Mouse (Mus musculus) adrenal gland, adult (tissue): ENCODE results near the gene Efcab11.

Experiments used
- DNase-seq, 2 experiments: peaks; one replicate each; pipeline ENCODE4 v3.0.0; 2022 to 2023; ENCODE audit warnings: low spot score in 1 of 2; ENCODE audit not compliant: inconsistent age in 2 of 2

The Efcab11 gene

GRCm38 (mm10) chr12:99884269-99885261 lies at the start of gene Efcab11, which contains the start of gene Tdp1:
Gene Efcab11, minus strand, starts transcription at chr12:99884439.
Gene Tdp1, plus strand, starts transcription at chr12:99884517.
- peak; percentile 94 to 97 for DNase-seq

- no peak for DNase-seq
Measured at GRCm38 (mm10) chr12:99933630-99934029, 49.4 kb upstream of the Efcab11 start.

- no peak for DNase-seq
Measured at GRCm38 (mm10) chr12:99932245-99932644, 48.0 kb upstream of the Efcab11 start.

GRCm38 (mm10) chr12:99929160-99929559 lies 44.9 kb upstream of the Efcab11 start:
- DNase-seq, result no peak

GRCm38 (mm10) chr12:99928311-99928710 lies 44.1 kb upstream of the Efcab11 start:
- DNase-seq, result no peak

- no peak for DNase-seq
Measured at GRCm38 (mm10) chr12:99923703-99924102, 39.5 kb upstream of the Efcab11 start.

GRCm38 (mm10) chr12:99923131-99923606 lies 38.9 kb upstream of the Efcab11 start:
- DNase-seq, result no peak

GRCm38 (mm10) chr12:99921045-99921444 lies 36.8 kb upstream of the Efcab11 start:
- DNase-seq, result no peak

GRCm38 (mm10) chr12:99919636-99920035 lies 35.4 kb upstream of the Efcab11 start:
- DNase-seq, result no peak

- DNase-seq, result peak; percentile 34 to 71
Measured at GRCm38 (mm10) chr12:99917800-99918427, 33.7 kb upstream of the Efcab11 start.

GRCm38 (mm10) chr12:99911466-99911865 lies 27.2 kb upstream of the Efcab11 start:
- DNase-seq, result no peak

GRCm38 (mm10) chr12:99904537-99904936 lies 20.3 kb upstream of the Efcab11 start:
- DNase-seq, result no peak

GRCm38 (mm10) chr12:99902867-99903370 lies 18.7 kb upstream of the Efcab11 start:
- peak in 1 of 2 experiments; percentile 30 for DNase-seq

- peak in 1 of 2 experiments; percentile 40 for DNase-seq
Measured at GRCm38 (mm10) chr12:99901973-99902866, 18.0 kb upstream of the Efcab11 start.

GRCm38 (mm10) chr12:99899991-99900390 lies 15.8 kb upstream of the Efcab11 start:
- no peak for DNase-seq

- DNase-seq, result no peak
Measured at GRCm38 (mm10) chr12:99898248-99898870, 14.1 kb upstream of the Efcab11 start.

GRCm38 (mm10) chr12:99897846-99898245 lies 13.6 kb upstream of the Efcab11 start:
- DNase-seq, result no peak

GRCm38 (mm10) chr12:99885282-99885901 lies 1.2 kb upstream of the Efcab11 start:
- no peak for DNase-seq

GRCm38 (mm10) chr12:99883713-99884105 lies 530 bp downstream of the Efcab11 start:
- DNase-seq, result no peak
